Mouse (Mus musculus) thymus, postnatal 10 days (tissue): ENCODE measurements at regions not wholly inside any gene's neighbourhood (a gene's known extent, or its start where the extent isn't known, plus 50 kb on each side); places are given as distances from the start of the nearest gene placed in this dataset.
"Not testable (repeated sequence)": the region's sequence is repeated elsewhere in the genome, so short reads cannot be mapped to it uniquely, and the experiment has no call there.

Source experiments
- DNase-seq, 2 experiments: peaks; one replicate each; pipeline ENCODE4 v3.0.0; 2021; ENCODE audit warnings: low spot score in 2 of 2

DNA sequence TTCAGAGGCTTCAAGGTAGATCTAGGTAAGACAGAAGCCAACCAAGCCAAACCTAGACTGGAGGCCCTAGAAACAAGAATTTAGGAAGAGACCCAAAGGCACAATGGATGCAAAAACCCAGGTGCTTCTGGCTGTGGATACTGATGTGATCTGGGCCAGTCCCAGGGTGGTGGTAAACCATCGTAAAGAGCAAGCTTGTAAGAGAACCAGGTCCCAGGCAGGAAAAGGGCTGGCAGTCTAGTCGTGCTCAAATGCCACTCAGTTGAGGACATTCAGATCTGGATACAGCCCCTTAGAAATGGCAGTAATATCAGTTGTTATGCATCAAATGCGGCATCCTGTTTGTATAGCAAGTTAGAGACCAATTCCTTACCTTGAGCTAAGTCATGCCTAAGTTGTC lies 175.5 kb upstream of the Pkdcc start:
- no peak for DNase-seq

DNA sequence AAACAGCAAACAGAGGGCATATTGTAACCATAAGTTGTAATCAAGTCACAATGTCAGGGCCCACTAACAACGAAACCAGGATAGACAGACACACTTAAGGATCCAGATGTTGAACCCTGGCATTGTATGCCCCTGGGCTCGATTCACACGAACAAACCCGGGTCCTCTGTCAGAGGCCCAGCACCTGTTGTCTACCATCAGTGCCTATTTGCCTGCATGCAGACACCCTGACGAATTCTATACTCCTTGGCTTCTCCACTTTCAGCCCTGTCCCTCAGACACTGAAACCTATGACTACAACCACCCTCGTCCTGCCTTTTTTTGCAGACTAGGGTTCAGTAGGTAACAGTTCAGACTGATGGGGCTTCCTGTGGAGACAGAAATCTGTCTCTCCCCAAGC lies 170.6 kb upstream of the Pkdcc start:
- DNase-seq = no peak

DNA sequence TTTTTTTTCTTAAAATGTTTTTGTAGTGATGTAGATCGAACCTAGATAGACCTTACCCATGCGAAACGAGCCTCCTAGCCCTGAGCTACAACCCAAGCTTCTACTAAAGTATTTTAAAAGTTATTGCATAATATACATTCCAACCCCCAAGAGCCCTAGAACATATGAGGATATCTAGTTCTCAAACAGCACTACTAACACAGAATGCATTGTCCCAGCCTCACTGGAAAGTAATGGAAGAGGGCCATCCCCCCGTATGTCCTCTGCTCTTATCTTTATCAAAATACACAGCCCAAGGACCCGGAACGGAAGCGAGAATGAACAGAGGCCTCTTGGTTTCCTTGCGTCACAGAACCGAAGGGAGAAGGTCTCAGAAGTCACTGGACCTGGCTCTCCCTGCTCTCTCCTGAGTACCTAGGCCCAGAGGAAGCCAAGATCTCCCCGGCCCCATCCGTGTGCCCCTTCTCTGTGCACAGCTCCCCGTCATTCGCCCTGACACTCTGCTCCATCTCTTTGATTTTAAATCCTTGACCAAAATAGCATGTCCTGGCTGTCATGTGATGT lies 165.0 kb upstream of the Pkdcc start:
- DNase-seq = no peak

DNA sequence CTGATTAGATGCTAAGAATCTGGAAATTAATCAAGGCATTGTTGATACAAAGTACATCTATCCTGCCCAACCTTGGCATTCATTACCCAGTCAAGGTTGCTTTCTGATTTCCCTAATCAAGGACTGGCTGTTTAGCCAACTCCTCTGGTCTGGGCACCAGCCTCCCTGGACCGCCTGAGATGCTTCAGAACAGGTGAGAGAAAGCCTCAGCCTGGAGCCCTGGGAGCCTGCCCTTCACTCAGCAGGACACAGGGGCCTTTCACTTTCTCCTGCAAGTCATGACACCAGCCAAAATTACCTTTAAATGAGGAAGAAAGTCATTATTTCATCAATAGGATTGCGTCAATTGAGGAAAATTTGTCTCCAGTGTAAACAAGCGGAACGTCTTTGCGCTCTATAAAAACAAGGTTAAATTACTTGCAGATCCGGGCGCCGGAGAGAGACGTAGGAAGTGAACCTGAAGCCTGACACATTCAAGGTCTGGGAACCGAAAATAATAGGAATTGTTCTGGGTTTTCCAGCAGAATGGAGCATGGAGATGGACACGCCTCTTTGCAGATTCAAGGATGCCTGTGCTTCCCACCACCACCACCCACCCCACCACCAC lies 164.4 kb upstream of the Pkdcc start:
- DNase-seq = no peak

DNA sequence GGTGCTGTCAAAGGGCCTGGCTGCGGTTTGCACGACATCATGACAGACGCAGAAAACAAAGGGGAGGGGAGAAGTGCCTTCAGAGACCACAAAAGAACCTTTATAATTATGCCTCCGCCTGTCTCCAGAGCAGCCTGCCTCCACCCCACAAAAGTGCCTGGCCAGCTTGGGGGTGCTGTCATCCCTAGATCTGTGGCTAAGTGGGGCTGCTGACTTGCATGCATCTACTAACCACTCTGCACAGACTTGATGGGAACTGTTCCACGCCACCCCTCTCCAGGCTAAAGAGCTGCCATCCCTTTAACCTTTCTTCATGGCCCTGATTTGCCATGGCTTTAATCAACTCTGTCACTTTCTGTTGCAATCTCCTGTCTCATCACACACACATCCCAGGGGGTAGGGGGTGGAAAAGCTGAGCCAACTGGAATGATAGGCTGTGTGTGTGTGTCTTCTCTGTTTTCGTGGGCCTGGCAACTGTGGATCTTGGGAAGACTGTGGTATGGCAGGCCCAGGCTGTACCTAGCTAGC lies 162.4 kb upstream of the Pkdcc start:
- no peak for DNase-seq

DNA sequence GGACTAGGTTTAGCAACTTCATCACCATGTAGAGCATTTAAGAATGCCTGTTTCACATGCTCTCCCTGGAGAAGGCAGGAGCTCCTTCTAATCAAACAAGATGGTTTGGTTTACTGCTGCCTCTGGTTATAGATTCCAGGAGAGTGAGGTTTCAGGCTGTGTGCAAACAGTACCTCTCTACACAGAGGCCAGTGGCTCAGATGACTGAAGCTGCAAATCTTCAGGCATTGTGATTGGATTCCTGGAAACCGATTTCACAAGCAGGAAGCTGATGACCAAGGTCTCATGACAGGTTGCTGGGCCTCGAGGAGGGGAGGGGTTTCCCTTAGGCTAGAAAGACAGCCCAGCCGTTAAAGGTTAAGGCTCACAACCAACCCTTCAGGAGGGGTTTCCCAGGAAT lies 157.3 kb upstream of the Pkdcc start:
- no peak for DNase-seq

DNA sequence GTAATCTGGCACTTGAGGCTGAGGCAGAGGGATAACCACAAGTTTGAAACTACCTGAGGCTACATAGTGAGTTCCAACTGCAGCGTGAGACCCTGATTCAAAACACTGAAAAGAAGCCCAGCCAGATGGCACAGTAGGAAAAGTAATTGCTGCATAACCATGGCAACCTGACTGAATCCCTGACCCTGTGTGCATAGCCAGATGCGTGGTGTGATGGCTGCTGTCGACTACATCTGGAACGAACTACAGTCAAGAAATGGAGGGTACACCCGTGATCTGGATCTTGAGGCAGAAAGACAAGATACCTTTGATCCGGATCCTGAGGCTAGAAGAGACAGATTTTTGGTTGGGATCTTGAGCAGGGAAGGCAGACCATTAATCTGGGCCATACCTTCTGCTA lies 153.2 kb upstream of the Pkdcc start:
- no peak for DNase-seq

DNA sequence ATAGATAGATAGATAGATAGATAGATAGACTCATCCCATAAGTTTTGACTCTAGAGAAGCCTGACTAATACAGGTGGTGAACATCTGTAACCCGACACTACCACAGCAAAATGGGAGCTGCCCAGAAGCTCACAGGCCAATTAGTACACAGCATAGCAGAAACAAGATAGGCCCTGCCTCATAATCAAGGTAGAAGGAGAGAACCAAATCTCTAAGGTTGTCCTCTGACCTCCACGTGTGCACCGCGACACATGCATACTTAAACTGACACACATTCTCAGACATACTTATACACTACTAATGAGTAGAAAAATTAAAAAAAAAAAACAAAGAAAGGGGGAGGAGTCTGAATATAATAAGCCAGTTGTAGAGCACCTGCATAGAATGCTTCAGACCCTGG lies 151.2 kb upstream of the Pkdcc start:
- no peak for DNase-seq

DNA sequence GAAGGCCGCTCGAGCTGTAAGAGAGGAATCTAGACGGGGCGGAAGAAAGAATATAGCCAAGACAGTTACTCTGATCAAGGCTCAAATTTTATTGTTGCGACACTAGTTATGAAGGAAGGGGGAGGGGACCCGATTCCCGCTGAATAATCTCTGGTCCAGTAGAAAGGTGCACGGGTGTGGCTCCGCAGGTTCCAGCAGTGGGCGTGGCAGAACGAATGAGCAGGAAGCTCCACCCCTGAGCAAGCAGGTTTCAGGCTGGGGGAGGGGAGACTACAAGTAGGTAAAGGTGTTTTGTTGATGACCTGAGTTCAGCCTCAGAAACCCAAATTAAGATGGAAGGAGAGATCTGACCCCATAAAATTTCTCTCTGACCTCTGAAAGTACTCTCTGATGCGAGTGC lies 150.7 kb upstream of the Pkdcc start:
- DNase-seq = not testable (repeated sequence)

DNA sequence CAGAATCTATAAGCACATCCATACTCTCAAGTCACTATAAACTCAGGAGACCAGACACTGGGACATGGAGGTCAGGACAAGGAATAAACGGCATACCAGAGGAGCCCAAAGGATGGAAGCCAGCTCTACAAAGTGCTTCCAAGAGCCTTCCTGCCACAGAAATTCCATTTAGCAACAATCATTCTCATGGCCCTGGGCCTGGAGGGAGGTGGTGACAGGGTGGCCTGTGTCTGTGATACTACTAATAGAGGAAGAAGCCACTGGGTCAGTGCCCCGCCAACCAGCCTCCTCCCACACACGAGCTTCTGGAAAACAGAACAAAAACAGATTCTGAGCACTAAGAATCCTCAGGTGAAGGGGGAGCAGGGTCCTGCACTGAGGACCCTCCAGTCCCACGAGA lies 145.8 kb upstream of the Pkdcc start:
- no peak for DNase-seq

DNA sequence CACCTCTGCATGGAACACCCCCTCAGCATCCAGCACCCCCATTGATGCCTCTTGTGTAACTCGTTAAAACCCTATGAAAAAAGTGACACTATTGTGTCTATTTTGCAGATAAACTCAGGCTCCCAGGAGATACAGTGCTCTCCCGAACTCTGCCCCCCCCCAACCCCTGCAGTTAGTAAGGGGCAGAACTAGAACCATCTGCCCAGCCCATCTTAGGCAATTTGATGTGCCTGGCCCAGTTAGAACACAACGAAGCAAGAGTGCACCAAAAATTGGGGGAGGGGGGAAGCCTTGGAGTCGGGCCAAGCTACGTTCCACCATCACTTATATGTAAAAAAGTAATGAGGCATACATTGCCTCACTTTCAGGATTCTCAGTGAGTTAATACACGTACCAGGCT lies 143.3 kb upstream of the Pkdcc start:
- DNase-seq = no peak

DNA sequence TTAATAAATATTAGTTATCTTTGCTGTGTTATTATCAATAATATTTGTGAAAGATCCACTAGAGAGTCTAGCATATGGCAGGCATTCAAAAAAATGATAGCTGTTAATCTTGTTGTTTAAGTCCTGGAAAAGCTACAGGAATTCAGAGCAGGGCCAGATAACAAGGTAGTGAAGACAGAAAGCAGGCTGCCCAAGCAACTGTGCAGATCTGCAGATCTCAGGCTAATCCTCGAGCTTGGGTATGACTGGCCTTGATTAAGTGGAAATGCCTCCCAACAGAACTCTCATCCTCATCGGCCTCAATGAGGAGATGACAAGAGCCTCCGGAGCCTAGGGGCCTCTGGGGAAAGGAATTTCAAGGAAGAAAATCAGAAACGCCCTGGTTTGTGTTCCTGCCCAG lies 142.9 kb upstream of the Pkdcc start:
- no peak for DNase-seq

DNA sequence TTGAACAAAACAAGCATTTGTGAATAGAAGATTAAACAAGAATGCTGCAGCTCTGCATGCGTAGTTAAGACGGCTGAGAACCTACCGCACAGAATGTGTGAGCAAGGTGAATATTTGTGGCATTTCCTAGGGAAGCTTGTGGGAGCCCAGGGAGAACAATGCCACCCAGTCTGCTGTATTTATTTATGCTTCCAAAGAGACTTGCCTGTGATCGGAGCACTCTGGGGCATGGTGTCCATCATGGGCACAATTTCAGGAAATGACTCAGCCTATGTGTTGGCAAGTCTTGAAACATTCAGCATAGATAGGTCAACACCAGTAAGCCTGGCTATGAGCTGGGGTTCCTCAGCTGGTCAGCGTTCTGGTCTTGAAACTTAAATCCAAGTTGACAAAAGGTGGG lies 140.2 kb upstream of the Pkdcc start:
- DNase-seq = no peak

DNA sequence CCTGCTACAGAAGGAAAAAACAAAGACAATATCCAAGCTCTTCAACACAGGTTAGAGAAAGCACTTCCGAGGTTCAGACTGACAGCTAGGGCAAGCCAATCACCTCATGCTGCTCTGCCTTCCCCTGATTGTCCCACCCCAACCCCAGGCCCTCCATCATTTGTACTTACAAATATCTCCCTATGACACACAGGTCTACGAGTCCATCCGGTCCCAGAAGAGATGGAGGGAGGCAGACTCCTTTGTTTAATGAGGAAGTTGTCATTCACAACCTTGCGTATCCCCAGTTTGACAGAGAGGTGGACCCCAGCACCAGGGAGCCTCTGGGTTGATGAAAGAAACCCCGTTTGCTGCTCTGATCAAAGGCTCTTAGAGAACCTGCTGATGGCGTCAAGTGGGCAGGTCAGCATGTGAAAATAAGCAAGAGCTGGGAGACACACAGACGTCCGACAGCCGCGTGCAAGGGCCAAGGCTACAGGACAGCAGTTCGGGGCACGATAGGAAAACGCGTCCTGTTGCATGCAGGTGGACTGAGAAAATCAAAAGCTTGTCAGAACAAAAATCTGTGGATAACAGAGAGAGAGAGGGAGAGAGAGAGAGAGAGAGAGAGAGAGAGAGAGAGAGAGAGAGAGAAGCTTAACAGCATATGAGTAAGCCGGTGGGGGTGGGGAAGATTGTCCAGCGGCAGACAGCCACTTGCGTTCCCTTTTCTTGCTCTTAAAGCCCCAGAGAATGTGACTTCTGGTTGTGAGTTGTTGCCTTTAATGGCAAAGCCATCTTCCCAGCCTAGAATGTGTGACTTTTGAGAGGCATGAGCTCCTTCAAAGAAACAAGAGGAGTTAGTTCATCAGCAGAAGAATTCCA lies 137.1 kb upstream of the Pkdcc start:
- no peak for DNase-seq

DNA sequence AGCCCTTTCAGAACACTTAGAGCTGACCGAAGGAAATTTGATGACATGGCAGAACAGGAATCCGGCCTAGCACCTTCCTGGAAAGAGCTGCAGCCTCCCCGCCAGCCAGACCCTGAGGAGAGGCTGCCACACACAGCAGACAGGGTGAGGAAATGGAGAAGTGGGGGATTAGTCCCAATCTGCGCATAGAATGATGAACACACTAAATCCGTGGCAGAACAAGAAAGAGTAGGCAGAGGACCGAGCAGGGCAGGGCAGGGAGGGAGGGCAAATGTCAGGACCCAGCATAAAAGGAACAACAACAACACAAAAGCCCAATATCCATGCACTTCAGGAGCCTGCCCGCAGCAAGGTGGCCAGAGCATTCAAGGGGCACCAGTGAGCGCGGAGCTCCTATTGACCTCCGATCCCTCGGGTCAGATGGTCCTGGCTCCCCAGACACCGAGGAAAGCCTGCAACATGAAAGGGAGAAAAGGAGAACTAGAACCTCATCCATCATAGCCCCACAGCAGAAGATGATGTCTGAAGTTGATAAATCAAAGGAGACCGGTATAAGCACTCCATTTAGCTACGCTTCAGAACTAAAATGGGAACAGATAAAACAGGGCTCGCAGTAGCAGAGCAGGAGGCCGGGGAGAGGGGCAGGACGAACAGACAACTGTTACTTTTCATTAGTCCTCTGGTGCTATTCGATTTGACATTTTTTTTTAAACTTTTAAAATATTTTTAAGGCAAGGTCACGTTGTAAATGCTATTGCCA lies 136.3 kb upstream of the Pkdcc start:
- DNase-seq = no peak

DNA sequence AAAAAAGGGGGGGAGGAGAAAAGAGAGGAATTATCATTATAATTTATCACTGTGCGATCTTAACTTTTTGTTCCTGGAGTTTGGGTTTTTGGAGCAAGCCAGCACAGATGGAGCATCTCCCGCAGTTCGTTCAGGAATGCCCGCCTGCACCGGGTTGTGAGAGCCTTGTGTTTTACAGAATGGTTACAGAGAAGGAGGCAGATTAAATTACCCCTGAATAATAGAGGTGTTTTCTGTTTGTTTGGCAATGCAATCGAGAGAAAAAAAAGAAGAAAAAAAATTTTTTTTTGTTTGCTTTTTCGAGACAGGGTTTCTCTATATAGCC lies 135.8 kb upstream of the Pkdcc start:
- no peak for DNase-seq

DNA sequence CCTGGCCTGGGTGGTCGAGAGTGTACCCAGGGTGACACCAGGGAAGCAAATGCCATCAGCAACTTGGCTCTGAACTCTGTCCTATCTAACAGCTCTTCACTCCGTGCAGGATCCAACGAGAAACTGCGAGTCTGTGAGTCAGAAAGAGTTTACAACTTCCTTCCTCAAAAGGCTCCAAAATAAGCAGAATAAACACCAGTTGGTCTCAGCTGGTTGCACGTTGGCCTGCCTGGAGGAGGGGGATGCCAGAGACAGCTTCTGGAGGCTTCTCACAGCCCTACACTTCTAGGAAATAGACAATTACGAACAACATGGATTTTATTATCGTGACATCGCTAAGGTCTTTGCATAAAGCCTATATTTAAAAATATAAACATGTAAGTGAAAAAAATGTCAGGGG lies 133.4 kb upstream of the Pkdcc start:
- no peak for DNase-seq

DNA sequence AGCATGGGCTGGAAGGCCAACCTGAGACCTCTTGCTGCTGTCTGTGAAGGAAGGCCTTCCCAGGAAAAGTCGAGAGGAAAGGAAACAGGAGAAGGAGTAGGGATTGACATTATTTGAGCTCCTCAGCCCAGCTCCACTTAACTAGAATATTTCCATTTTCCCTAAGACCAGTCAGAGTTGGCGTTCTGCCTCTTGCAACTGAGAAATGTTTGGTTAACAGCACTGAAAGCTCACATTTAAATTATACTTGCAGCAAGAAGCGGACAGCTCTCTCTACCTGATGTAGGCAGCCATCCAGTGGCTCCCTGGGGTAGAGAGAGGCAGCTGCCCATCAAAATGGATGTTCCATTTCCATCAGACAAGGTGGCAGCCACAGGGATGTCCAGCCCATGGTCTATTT lies 131.6 kb upstream of the Pkdcc start:
- DNase-seq = no peak

DNA sequence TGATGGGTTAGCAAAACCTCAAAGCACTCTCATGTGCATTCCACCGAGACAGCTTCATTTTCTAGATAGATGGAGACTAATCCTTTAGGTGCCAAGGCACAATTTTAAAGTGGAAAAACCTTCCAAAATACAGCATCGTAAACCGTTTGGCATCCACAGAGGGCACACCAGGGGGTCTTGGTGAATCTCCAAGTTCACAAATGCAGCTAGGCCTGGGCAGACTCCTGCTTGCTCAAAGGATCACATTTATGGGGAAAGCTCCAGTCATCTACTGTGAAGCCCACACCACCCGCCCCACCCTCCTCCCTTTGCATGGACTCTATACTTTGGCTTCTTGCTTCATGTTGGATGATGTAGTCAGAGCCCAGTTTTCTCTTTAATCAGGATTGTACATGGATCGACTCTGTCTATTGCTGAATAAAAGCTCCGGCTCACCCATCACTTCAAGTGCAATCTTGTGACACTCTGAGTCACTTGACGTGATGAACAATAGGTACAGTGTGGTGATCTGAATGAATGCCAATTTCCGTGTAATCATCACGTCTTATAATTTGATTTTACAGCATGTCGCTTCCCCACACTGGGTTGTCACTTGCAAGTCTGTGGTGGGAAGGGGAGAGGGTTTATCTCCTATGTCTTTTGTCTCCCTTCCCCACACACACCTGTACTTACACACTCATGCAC lies 129.2 kb upstream of the Pkdcc start:
- no peak for DNase-seq

DNA sequence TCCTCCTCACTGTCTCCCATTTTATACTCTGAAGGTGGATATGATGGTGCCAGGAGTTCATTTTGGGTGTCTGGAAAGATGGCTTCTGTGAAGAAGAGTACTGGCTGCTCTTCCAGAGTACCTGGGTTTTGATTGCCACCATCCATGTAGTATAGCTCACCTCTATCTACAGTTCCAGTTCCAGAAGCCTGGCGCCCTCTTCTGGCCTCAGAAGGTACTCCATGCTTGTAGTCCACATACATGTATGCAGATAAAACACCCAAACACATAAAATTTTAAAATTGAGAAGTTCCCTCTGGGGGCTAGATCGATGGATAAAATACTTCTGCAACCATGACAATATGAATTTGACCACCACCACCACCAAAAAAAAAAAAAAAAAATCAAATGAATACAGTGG lies 128.4 kb upstream of the Pkdcc start:
- no peak for DNase-seq

DNA sequence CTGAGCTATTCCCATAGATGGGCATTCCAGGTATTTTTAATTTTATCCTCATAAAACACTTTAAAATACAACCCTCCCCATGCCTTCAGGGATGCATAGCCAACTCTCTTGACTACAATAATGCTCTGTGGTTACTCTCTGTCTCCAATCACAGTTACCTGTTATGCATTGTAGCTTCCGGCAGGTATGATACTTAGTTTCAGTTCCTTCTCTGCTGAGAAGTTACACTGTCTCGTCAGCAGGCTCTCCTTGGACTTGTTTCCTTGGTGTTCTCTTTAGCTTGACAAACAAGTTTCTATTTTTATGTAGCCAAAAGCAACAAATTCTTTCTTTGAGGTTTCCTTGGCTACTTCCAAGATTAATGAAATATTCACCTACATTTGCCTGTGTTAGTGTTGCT lies 126.6 kb upstream of the Pkdcc start:
- no peak for DNase-seq
